Mouse (Mus musculus) CH12.LX (cell line): ENCODE results near the gene Ass1. TPM values are rescaled to one million over a fixed set of nuclear protein-coding genes. Genes with fewer than 3 reads are reported as not detected.

Source experiments
- DNase-seq: peaks from one replicate; pipeline ENCODE4 v3.0.0-alpha.2; 2013; ENCODE audit errors: extremely low read depth
- H3K27ac ChIP-seq: 2 replicates; pipeline ENCODE4 v1.5.1; 2012; ENCODE audit warnings: low read depth, mild to moderate bottlenecking, control low read depth, moderate library complexity; ENCODE audit not compliant: insufficient read depth
- H3K27me3 ChIP-seq: replicated peaks from 2 replicates; pipeline ENCODE3; 2012; ENCODE audit warnings: inconsistent platforms
- H3K36me3 ChIP-seq, 2 experiments: replicated peaks in 1 of 2; 2 replicates each; pipeline versions ENCODE3 to v1.6.1; 2012; ENCODE audit warnings: inconsistent platforms in 1 of 2, low read length in 1 of 2, mild to moderate bottlenecking in 1 of 2, mixed read lengths in 1 of 2, moderate library complexity in 1 of 2; ENCODE audit not compliant: control insufficient read depth in 1 of 2, insufficient read depth in 1 of 2
- H3K4me1 ChIP-seq, 2 experiments: 2 replicates each; pipeline ENCODE4 v1.6.1; 2012; ENCODE audit warnings: inconsistent platforms in 1 of 2, moderate library complexity in 1 of 2; ENCODE audit not compliant: insufficient read depth in 2 of 2, control insufficient read depth in 1 of 2
- H3K4me2 ChIP-seq: 2 replicates; pipeline ENCODE4 v1.6.1; 2012; ENCODE audit warnings: low read depth, mild to moderate bottlenecking, control low read depth; ENCODE audit not compliant: poor library complexity, insufficient read depth, severe bottlenecking
- H3K4me3 ChIP-seq, 3 experiments: fragments of 150-350 bp in 1 of 3; sonication (generic) in 1 of 3; replicated peaks in 1 of 3; 2 replicates each; pipeline versions ENCODE3 to v1.5.1; 2011 to 2012; ENCODE audit warnings: low read depth in 2 of 3, low read length in 2 of 3, mild to moderate bottlenecking in 2 of 3, moderate library complexity in 2 of 3, control low read depth in 1 of 3, improper control_type of control experiment in 1 of 3, inconsistent platforms in 1 of 3, mixed read lengths in 1 of 3; ENCODE audit not compliant: poor library complexity in 1 of 3
- H3K79me2 ChIP-seq: replicated peaks from 2 replicates; pipeline ENCODE4 v1.6.1; 2012; ENCODE audit warnings: mild to moderate bottlenecking, moderate library complexity; ENCODE audit not compliant: control insufficient read depth, poor library complexity, insufficient read depth, severe bottlenecking; ENCODE audit errors: extremely low read depth
- H3K9ac ChIP-seq: 2 replicates; pipeline ENCODE4 v1.6.1; 2012; ENCODE audit warnings: low read depth, mild to moderate bottlenecking, control low read depth, moderate library complexity; ENCODE audit not compliant: insufficient read depth
- H3K9me3 ChIP-seq: replicated peaks from 2 replicates; pipeline ENCODE3; 2012; ENCODE audit warnings: low read length, inconsistent platforms, mixed read lengths
- CHD2 ChIP-seq: IDR thresholded peaks from 2 replicates; pipeline ENCODE4 v1.6.1; 2011; ENCODE audit warnings: low read length, improper control_type of control experiment
- ELF1 ChIP-seq: IDR thresholded peaks from 2 replicates; pipeline ENCODE4 v1.6.1; 2014; ENCODE audit warnings: low read depth, mild to moderate bottlenecking, inconsistent platforms, low read length, improper control_type of control experiment
- EP300 ChIP-seq: IDR thresholded peaks from 2 replicates; pipeline ENCODE4 v1.6.1; 2011; ENCODE audit warnings: low read length, improper control_type of control experiment
- ETS1 ChIP-seq: conservative IDR thresholded peaks from 2 replicates; pipeline ENCODE4 v1.6.1; 2012; ENCODE audit warnings: low read depth, mild to moderate bottlenecking, inconsistent platforms, low read length, improper control_type of control experiment, moderate library complexity
- HCFC1 ChIP-seq: IDR thresholded peaks from 2 replicates; pipeline ENCODE4 v1.6.1; 2012; ENCODE audit warnings: low read depth, mild to moderate bottlenecking, inconsistent platforms, low read length, improper control_type of control experiment
- IRF4 ChIP-seq: IDR thresholded peaks from 2 replicates; pipeline ENCODE4 v1.6.1; 2014; ENCODE audit warnings: low read depth, mild to moderate bottlenecking, inconsistent platforms, low read length, improper control_type of control experiment
- JUN ChIP-seq: IDR thresholded peaks from 2 replicates; pipeline ENCODE4 v1.6.1; 2011; ENCODE audit warnings: low read depth, mild to moderate bottlenecking, low read length, improper control_type of control experiment, moderate library complexity; ENCODE audit not compliant: insufficient read depth
- MAX ChIP-seq: IDR thresholded peaks from 2 replicates; pipeline ENCODE4 v1.6.1; 2011; ENCODE audit warnings: low read length, improper control_type of control experiment
- MXI1 ChIP-seq: IDR thresholded peaks from 2 replicates; pipeline ENCODE4 v1.6.1; 2011; ENCODE audit warnings: mild to moderate bottlenecking, low read depth, low read length, improper control_type of control experiment
- MYC ChIP-seq: IDR thresholded peaks from 2 replicates; pipeline ENCODE4 v1.6.1; 2011; ENCODE audit warnings: low read depth, mild to moderate bottlenecking, improper control_type of control experiment, low read length
- NRF1 ChIP-seq: IDR thresholded peaks from 2 replicates; pipeline ENCODE4 v1.6.1; 2014; ENCODE audit warnings: low read depth, mild to moderate bottlenecking, inconsistent platforms, low read length, improper control_type of control experiment, moderate library complexity
- POLR2AphosphoS2 ChIP-seq: IDR thresholded peaks from 2 replicates; pipeline ENCODE4 v1.6.1; 2011; ENCODE audit warnings: low read depth, low read length, improper control_type of control experiment
- SMC3 ChIP-seq: IDR thresholded peaks from 2 replicates; pipeline ENCODE4 v1.6.1; 2011; ENCODE audit warnings: low read depth, low read length, improper control_type of control experiment
- UBTF ChIP-seq: IDR thresholded peaks from 2 replicates; pipeline ENCODE4 v1.6.1; 2012; ENCODE audit warnings: low read depth, mild to moderate bottlenecking, inconsistent platforms, low read length, improper control_type of control experiment, moderate library complexity
- USF2 ChIP-seq: conservative IDR thresholded peaks from 2 replicates; pipeline ENCODE4 v1.6.1; 2011; ENCODE audit warnings: low read depth, low read length, improper control_type of control experiment
- ZKSCAN1 ChIP-seq: IDR thresholded peaks from 2 replicates; pipeline ENCODE4 v1.6.1; 2012; ENCODE audit warnings: low read depth, inconsistent platforms, low read length, improper control_type of control experiment, borderline replicate concordance
- dilution Hi-C: fragments of 300-500 bp; cut with MboI; formaldehyde crosslinking; loops from 2 replicates; pipeline ENCODE4 v1.14.3; 2020; ENCODE audit warnings: low sequenced_read_pairs; ENCODE audit not compliant: extremely low pct_unique_long_range_greater_than_20kb, extremely low pct_ligation_motif_present
- in situ Hi-C: fragments of 300-500 bp; cut with MboI; formaldehyde crosslinking; loops from 3 replicates; pipeline ENCODE4 v1.14.3; 2019; ENCODE audit warnings: low sequenced_read_pairs, low pct_ligation_motif_present, low pct_unique_long_range_greater_than_20kb, mixed read lengths
- polyA plus RNA-seq: library from polyadenylated mRNA; unstranded; fragments of >175 nt; gene quantifications from 2 replicates; pipeline ENCODE4 v1.2.1, GENCODE M21; 2012; ENCODE audit warnings: low read depth; ENCODE audit not compliant: insufficient read length
- total RNA-seq, 2 experiments: library from RNA; depleted of rRNA; stranded (reverse); fragments of 300-350 nt in 1 of 2; fragments of >200 nt in 1 of 2; gene quantifications; 2 replicates each; pipeline ENCODE4 v1.2.3; 2012 to 2014

The Ass1 gene
- total and polyA plus RNA-seq, 3 experiments, result 45.1 to 211 (median 87.8) TPM

DNA sequence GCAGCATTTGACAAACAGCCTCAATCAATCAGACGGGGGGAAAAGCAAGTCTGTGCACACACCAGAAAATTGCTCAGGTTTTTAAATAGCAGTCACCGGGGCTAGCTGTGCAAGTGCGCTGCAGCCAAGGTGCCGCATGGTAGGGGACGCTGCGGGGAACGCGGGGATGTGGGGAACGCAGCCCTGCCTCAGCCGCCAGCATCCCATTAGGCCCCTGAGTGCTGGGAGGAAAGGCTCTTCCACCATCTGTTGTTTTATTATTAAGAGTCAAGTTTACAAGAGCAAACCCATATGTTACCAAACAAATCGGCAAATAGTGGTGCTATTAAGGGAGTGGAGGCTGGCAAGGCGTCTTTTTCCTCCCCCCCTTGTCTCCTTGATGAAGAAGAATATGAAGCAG lies 19.2 kb downstream of the Ass1 start:
- TF ChIP-seq USF2, result no peak
- TF ChIP-seq ELF1, result no peak
- no peak for TF ChIP-seq POLR2AphosphoS2
- TF ChIP-seq CHD2, result no peak
- TF ChIP-seq HCFC1, result no peak
- no peak for TF ChIP-seq EP300
- no peak for TF ChIP-seq NRF1
- TF ChIP-seq JUN, result no peak
- no peak for TF ChIP-seq ZKSCAN1
- TF ChIP-seq UBTF, result no peak
- no peak for TF ChIP-seq SMC3
- TF ChIP-seq, all 38 proteins: peak for 0
- DNase-seq, result no peak
- in situ Hi-C loops, result loop anchor here (25.0 kb wide), 1 partner anchor 298 kb away; no protein-coding TSS in a partner anchor
- Histone ChIP-seq H3K27ac (no peak overlapping the region), H3K79me2 (no peaks in the 10 kb centered on the region), H3K9ac (no peak overlapping the region), H3K27me3 (no peaks in the 10 kb centered on the region), H3K4me3 (no peak overlapping the region), H3K4me1 (peaks cover 8 to 16% of the 10 kb centered on the region in 2 experiments), H3K4me2 (no peak overlapping the region), H3K36me3 (peaks cover 9 to 96% of the 10 kb centered on the region in 2 experiments), H3K9me3 (peaks cover 8% of the 10 kb centered on the region)
- dilution Hi-C loops, result no loop called here

DNA sequence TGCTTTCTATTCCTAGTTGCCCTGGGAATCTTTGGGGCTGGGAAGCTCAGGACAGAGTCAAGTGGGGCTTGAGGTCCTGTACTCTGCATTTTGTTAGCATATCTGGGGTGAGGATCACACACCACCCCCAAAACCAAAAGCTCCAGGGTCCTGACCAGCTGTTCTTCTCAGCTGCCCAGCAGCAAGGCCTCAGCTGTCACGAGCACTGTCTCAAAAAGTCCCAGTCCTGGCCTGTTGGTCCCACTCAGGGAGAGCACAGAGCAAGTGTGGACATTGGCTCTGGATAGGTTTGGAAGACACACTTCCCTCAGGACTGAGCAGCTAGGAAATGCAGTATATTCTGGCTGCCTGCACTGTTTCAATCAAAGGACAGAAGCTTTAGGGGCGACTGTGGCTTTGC lies 20.5 kb downstream of the Ass1 start:
- Histone ChIP-seq H3K4me2 (no peak overlapping the region), H3K27ac (no peak overlapping the region), H3K4me1 (peaks cover 17 to 26% of the 10 kb centered on the region in 2 experiments), H3K4me3 (no peak overlapping the region), H3K79me2 (no peaks in the 10 kb centered on the region), H3K9ac (no peak overlapping the region), H3K27me3 (no peaks in the 10 kb centered on the region), H3K36me3 (peaks cover 9 to 95% of the 10 kb centered on the region in 2 experiments), H3K9me3 (peaks cover 8% of the 10 kb centered on the region)
- in situ Hi-C loops, result loop anchor here (25.0 kb wide), 1 partner anchor 297 kb away; no protein-coding TSS in a partner anchor
- DNase-seq, result no peak
- dilution Hi-C loops, result no loop called here
- TF ChIP-seq ETS1, result no peak
- no peak for TF ChIP-seq MAX
- no peak for TF ChIP-seq CHD2
- no peak for TF ChIP-seq MXI1
- no peak for TF ChIP-seq JUN
- TF ChIP-seq MYC, result no peak
- TF ChIP-seq IRF4, result no peak
